Mouse (Mus musculus) hindbrain, embryonic 15.5 days (tissue): ENCODE data around the gene Olfr1151. TPM values are rescaled to one million over a fixed set of nuclear protein-coding genes. Genes with fewer than 3 reads are reported as not detected.

Source experiments
- ATAC-seq: fragments of 200-750 bp; cut with Nextera tagmentation; 2 replicates; pipeline ENCODE4 v1.8.0; 2017; ENCODE audit warnings: low read depth, moderate number of reproducible peaks, moderate TSS enrichment; ENCODE audit not compliant: low FRiP score
- H3K27ac ChIP-seq: fragments of 300-500 bp; sonication (generic); replicated peaks from 2 replicates; pipeline ENCODE4 v1.5.1; 2015; ENCODE audit warnings: mild to moderate bottlenecking, inconsistent platforms
- H3K27me3 ChIP-seq: fragments of 300-500 bp; sonication (generic); 2 replicates; pipeline ENCODE4 v1.6.1; 2015; ENCODE audit warnings: control low read depth, inconsistent platforms
- H3K36me3 ChIP-seq: fragments of 300-500 bp; sonication (generic); 2 replicates; pipeline ENCODE4 v1.6.1; 2015; ENCODE audit warnings: control low read depth, inconsistent platforms
- H3K4me1 ChIP-seq: fragments of 300-500 bp; sonication (generic); replicated peaks from 2 replicates; pipeline ENCODE4 v1.6.1; 2015; ENCODE audit warnings: control low read depth, inconsistent platforms
- H3K4me2 ChIP-seq: fragments of 300-500 bp; sonication (generic); 2 replicates; pipeline ENCODE4 v1.6.1; 2015; ENCODE audit warnings: moderate library complexity, mild to moderate bottlenecking, inconsistent platforms
- H3K4me3 ChIP-seq: fragments of 300-500 bp; sonication (generic); 2 replicates; pipeline ENCODE4 v1.5.1; 2015; ENCODE audit warnings: mild to moderate bottlenecking, inconsistent platforms
- H3K9ac ChIP-seq: fragments of 300-500 bp; sonication (generic); 2 replicates; pipeline ENCODE4 v1.6.1; 2015; ENCODE audit warnings: inconsistent platforms
- H3K9me3 ChIP-seq: fragments of 300-500 bp; sonication (generic); 2 replicates; pipeline ENCODE4 v1.6.1; 2016; ENCODE audit warnings: control low read depth, inconsistent platforms
- WGBS: fragments of 180-500 bp; shearing (Covaris S2); methylation state at CpG from one replicate; pipeline ENCODE4 v1.1.7; 2015; 5-methylcytosine and 5-hydroxymethylcytosine counted together
- polyA plus RNA-seq: library from polyadenylated mRNA; unstranded; fragments of >200 nt; fragmentation: Nextera tagmentation; extraction: Ambion mirVana; gene quantifications from 2 replicates; pipeline ENCODE4 v1.2.1, GENCODE M21; 2015

Olfr1151 gene
- polyA plus RNA-seq, result not detected in 2 replicates

DNA sequence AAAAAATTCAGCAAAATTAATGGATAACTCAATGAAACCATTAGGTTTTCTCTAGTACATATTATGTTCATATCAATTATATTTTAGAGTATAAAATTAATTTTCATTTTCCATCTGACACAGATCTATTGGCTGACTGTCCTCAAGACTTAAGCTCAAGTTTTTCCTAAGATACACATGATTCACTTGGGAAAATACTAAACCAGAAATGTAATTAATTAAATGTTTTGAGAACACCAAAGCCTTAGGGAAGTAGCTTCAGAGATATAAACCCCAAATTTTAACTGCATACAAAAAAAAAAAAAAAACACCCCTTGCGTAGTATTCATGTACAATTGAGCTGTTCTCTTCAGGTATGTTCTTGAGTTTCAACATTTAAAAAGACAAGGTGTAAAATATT lies at the start of gene Olfr1151:
TSS of gene Olfr1151 (plus strand) at position 301 of the 400 bp plus-strand sequence.
- 90% methylated on average over 1 of the region's 1 CpGs for WGBS
- Histone ChIP-seq H3K36me3 (no peaks in the 10 kb centered on the region), H3K4me2 (no peak within 1 kb of the TSS), H3K27ac (no peak within 1 kb of the TSS), H3K9ac (no peak within 1 kb of the TSS), H3K27me3 (no peaks in the 10 kb centered on the region), H3K4me1 (no peaks in the 10 kb centered on the region), H3K9me3 (no peaks in the 10 kb centered on the region), H3K4me3 (no peak within 1 kb of the TSS)
- no peak for ATAC-seq

DNA sequence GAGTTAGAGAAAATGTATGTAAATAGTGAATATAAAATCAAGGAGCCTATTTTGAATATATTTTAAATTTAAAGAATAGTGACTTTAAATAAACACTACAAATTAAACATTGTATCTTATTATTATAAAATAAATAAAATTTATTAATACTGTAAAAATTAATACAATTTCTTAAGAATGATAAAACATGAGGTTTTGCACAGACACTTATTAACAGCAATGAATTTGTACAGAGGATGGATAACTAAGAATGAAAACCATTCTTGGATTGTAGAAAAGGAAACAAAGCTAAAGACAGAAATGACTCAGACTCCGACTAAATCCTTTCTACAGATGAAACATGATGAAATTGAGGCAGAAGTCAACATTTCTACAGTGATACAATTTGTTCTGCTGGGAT lies 46.1 kb upstream of the Olfr1151 start, which contains the start of gene Olfr1145:
TSS of gene Olfr1145 (plus strand) at position 301 of the 400 bp plus-strand sequence.
- Histone ChIP-seq H3K27ac (no peak within 1 kb of the TSS), H3K4me1 (no peaks in the 10 kb centered on the region), H3K9me3 (no peaks in the 10 kb centered on the region), H3K9ac (no peak within 1 kb of the TSS), H3K27me3 (no peaks in the 10 kb centered on the region), H3K4me3 (no peak within 1 kb of the TSS), H3K4me2 (no peak within 1 kb of the TSS), H3K36me3 (no peaks in the 10 kb centered on the region)
- 90% methylated on average over 1 of the region's 1 CpGs for WGBS
- ATAC-seq, result no peak

DNA sequence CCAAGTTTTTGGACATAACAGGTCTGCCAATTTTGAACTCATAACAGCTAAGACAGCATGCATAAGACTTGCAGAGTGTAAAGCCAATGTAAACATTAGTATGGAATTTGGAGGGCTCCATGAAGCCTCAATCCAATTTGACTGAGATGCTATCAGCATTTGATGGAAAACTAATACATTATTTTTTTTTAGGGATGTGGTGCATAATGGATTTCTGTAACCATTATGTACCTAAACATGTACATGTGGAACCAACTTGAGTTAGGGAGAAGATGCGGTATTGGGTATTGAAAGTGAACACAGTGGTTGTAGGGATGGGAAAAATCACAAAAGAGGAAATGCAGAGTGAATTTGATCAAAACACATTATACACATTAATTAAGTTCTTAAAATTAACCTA lies 25.4 kb upstream of the Olfr1151 start, which contains the start of gene Olfr1148:
TSS of gene Olfr1148 (plus strand) at position 301 of the 400 bp plus-strand sequence.
- no peak for ATAC-seq
- H3K9ac ChIP-seq, result no peak within 1 kb of the TSS
- no peak within 1 kb of the TSS for H3K27ac ChIP-seq
- no peaks in the 10 kb centered on the region for H3K9me3 ChIP-seq
- no peak within 1 kb of the TSS for H3K4me3 ChIP-seq
- 95% methylated on average over 1 of the region's 1 CpGs for WGBS
- no peaks in the 10 kb centered on the region for H3K4me1 ChIP-seq
- no peak within 1 kb of the TSS for H3K4me2 ChIP-seq
- H3K36me3 ChIP-seq, result no peaks in the 10 kb centered on the region
- no peaks in the 10 kb centered on the region for H3K27me3 ChIP-seq

DNA sequence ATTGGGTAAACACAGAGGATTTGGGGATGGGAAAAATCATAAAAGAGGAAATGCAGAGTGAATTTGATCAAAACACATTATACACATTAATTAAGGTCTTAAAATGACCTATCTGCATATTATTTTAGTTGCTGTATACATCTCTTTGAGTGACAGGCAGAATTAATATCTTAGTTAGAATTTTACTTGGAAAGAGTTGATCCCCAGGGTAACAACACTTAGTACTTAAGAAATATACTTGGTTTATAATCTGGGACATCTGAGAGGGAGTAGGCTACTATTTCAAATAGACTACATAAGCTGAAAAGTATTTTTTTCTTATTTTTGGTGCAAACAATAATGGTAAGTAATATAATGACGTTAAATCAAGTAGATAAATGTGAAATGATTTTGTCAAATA lies 12.0 kb upstream of the Olfr1151 start, which contains the start of gene Olfr1150-ps1:
TSS of gene Olfr1150-ps1 (plus strand) at position 301 of the 400 bp plus-strand sequence.
- 86% methylated on average over 1 of the region's 1 CpGs for WGBS
- H3K4me1 ChIP-seq, result no peaks in the 10 kb centered on the region
- H3K9me3 ChIP-seq, result no peaks in the 10 kb centered on the region
- no peaks in the 10 kb centered on the region for H3K27me3 ChIP-seq
- ATAC-seq, result no peak
- H3K36me3 ChIP-seq, result no peaks in the 10 kb centered on the region
- H3K4me2 ChIP-seq, result no peak within 1 kb of the TSS
- no peak within 1 kb of the TSS for H3K4me3 ChIP-seq
- no peak within 1 kb of the TSS for H3K9ac ChIP-seq
- H3K27ac ChIP-seq, result no peak within 1 kb of the TSS

DNA sequence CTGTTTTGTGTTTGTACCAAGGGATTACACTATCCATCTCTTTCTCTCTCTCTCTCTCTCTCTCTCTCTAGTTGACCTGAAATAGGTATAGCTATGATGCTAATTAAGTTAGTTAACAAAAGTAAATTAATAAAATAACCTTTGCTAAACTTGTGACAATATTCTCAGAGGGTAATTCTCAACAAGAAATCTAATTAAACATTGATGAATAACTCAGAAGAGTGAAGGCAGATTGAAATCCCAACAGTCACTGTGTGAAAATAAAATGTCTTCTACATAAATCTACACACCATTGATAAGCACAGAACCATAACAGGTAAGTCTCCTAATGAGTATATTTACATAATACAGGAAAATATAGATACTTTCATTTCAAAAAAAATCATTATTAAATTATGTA lies 10.5 kb downstream of the Olfr1151 start, which contains the start of gene Olfr1152:
TSS of gene Olfr1152 (plus strand) at position 301 of the 400 bp plus-strand sequence.
- H3K27ac ChIP-seq, result no peak within 1 kb of the TSS
- no peak within 1 kb of the TSS for H3K4me2 ChIP-seq
- no peak within 1 kb of the TSS for H3K4me3 ChIP-seq
- no peaks in the 10 kb centered on the region for H3K27me3 ChIP-seq
- ATAC-seq, result no peak
- no peaks in the 10 kb centered on the region for H3K4me1 ChIP-seq
- H3K36me3 ChIP-seq, result no peaks in the 10 kb centered on the region
- no peak within 1 kb of the TSS for H3K9ac ChIP-seq
- no peaks in the 10 kb centered on the region for H3K9me3 ChIP-seq

DNA sequence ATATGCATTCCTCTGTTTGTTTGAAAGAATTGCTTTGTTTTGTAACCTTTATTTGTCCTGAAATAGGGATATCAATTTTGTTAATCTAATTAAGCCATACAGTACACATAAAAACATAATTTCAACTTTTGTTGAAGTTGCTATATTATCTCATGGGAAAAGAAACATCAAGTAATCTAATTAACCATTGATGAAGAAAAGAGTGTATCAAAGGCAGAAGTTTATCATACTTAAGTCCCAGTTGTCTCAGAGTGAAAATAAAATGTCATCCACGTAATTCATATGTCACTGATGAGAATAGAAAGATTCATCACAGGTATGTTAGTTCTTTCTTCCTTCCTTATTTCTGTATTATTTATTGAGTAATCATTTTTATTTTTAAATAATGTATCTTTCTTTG lies 39.0 kb downstream of the Olfr1151 start, which contains the start of gene Olfr1153:
TSS of gene Olfr1153 (plus strand) at position 301 of the 400 bp plus-strand sequence.
- no peak within 1 kb of the TSS for H3K27ac ChIP-seq
- no peak within 1 kb of the TSS for H3K4me3 ChIP-seq
- H3K4me1 ChIP-seq, result no peaks in the 10 kb centered on the region
- no peaks in the 10 kb centered on the region for H3K27me3 ChIP-seq
- no peak for ATAC-seq
- no peaks in the 10 kb centered on the region for H3K9me3 ChIP-seq
- no peak within 1 kb of the TSS for H3K9ac ChIP-seq
- no peaks in the 10 kb centered on the region for H3K36me3 ChIP-seq
- no peak within 1 kb of the TSS for H3K4me2 ChIP-seq
- 78% methylated on average over 1 of the region's 1 CpGs for WGBS

DNA sequence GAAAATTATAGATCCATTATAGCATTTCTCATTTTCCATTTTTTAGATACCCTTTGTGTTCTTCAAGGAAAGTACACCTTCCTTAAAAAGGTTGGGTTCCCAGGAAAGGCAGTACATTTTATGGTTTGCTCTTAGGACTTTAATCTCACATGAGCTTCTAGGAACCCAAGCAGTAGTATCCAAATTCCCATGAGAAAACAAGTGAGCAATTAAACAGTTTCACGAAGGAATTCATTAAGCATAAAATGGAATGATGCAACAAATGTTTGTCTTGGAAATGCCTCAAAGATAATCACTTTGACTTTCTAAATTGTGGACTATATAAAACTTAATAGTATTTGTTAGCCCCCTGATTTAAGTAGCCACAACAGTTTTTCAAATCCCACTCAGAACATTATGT lies 49.4 kb downstream of the Olfr1151 start, which contains the start of gene Olfr1154:
TSS of gene Olfr1154 (minus strand) at position 101 of the 400 bp plus-strand sequence.
- no peak for ATAC-seq
- no peak within 1 kb of the TSS for H3K4me3 ChIP-seq
- H3K4me1 ChIP-seq, result no peaks in the 10 kb centered on the region
- no peak within 1 kb of the TSS for H3K27ac ChIP-seq
- H3K4me2 ChIP-seq, result no peak within 1 kb of the TSS
- H3K36me3 ChIP-seq, result no peaks in the 10 kb centered on the region
- no peaks in the 10 kb centered on the region for H3K27me3 ChIP-seq
- 95% methylated on average over 1 of the region's 1 CpGs for WGBS
- H3K9ac ChIP-seq, result no peak within 1 kb of the TSS
- H3K9me3 ChIP-seq, result no peaks in the 10 kb centered on the region

Other genes starting within 250 kb of the Olfr1151 start
- gene Olfr1130, start 249.7 kb upstream of the Olfr1151 start, polyA plus RNA-seq, result not detected in 2 replicates
- not detected in 2 replicates for gene Olfr1131, start 228.8 kb upstream of the Olfr1151 start, polyA plus RNA-seq
- not detected in 2 replicates for gene Olfr1132, start 218.3 kb upstream of the Olfr1151 start, polyA plus RNA-seq
- not detected in 2 replicates for gene Olfr1133, start 208.5 kb upstream of the Olfr1151 start, polyA plus RNA-seq
- not detected in 2 replicates for gene Olfr1134, start 197.4 kb upstream of the Olfr1151 start, polyA plus RNA-seq
- not detected in 2 replicates for gene Olfr1135, start 182.2 kb upstream of the Olfr1151 start, polyA plus RNA-seq
- gene Olfr1136, start 161.9 kb upstream of the Olfr1151 start, polyA plus RNA-seq, result not detected in 2 replicates
- not detected in 2 replicates for gene Olfr1137, start 142.7 kb upstream of the Olfr1151 start, polyA plus RNA-seq
- not detected in 2 replicates for gene Olfr1138, start 115.9 kb upstream of the Olfr1151 start, polyA plus RNA-seq
- not detected in 2 replicates for gene Olfr1140, start 112.1 kb upstream of the Olfr1151 start, polyA plus RNA-seq
- gene Olfr1141, start 101.9 kb upstream of the Olfr1151 start, polyA plus RNA-seq, result not detected in 2 replicates
- not detected in 2 replicates for gene Olfr152, start 76.4 kb upstream of the Olfr1151 start, polyA plus RNA-seq
- gene Olfr1143, start 55.3 kb upstream of the Olfr1151 start, polyA plus RNA-seq, result not detected in 2 replicates
- gene Olfr1145, start 46.0 kb upstream of the Olfr1151 start, polyA plus RNA-seq, result not detected in 2 replicates
- not detected in 2 replicates for gene Olfr1148, start 25.3 kb upstream of the Olfr1151 start, polyA plus RNA-seq
- gene Olfr1150-ps1, start 11.9 kb upstream of the Olfr1151 start, polyA plus RNA-seq, result not detected in 2 replicates
- gene Olfr1152, start 10.6 kb downstream of the Olfr1151 start, polyA plus RNA-seq, result not detected in 2 replicates
- 0.09 TPM in 1 of 2 replicates, not detected in the other for gene Olfr1153, start 39.1 kb downstream of the Olfr1151 start, polyA plus RNA-seq
- gene Olfr1154, start 49.3 kb downstream of the Olfr1151 start, polyA plus RNA-seq, result not detected in 2 replicates
- gene Olfr1155, start 89.3 kb downstream of the Olfr1151 start, polyA plus RNA-seq, result not detected in 2 replicates
- gene Olfr1156, start 97.2 kb downstream of the Olfr1151 start, polyA plus RNA-seq, result not detected in 2 replicates
- not detected in 2 replicates for gene Olfr1157, start 112.4 kb downstream of the Olfr1151 start, polyA plus RNA-seq
- gene Olfr74, start 118.8 kb downstream of the Olfr1151 start, polyA plus RNA-seq, result not detected in 2 replicates
- not detected in 2 replicates for gene Olfr1158, start 134.3 kb downstream of the Olfr1151 start, polyA plus RNA-seq
- gene Olfr1160, start 152.4 kb downstream of the Olfr1151 start, polyA plus RNA-seq, result not detected in 2 replicates
- gene Olfr1161, start 166.9 kb downstream of the Olfr1151 start, polyA plus RNA-seq, result not detected in 2 replicates
- not detected in 2 replicates for gene Olfr73, start 181.8 kb downstream of the Olfr1151 start, polyA plus RNA-seq
- gene Olfr1162, start 195.3 kb downstream of the Olfr1151 start, polyA plus RNA-seq, result not detected in 2 replicates
- gene Olfr1163, start 216.0 kb downstream of the Olfr1151 start, polyA plus RNA-seq, result not detected in 2 replicates
- gene Olfr1164, start 238.1 kb downstream of the Olfr1151 start, polyA plus RNA-seq, result not detected in 2 replicates